Mouse (Mus musculus): ENCODE results near the gene Gm17334.

The Gm17334 gene

DNA sequence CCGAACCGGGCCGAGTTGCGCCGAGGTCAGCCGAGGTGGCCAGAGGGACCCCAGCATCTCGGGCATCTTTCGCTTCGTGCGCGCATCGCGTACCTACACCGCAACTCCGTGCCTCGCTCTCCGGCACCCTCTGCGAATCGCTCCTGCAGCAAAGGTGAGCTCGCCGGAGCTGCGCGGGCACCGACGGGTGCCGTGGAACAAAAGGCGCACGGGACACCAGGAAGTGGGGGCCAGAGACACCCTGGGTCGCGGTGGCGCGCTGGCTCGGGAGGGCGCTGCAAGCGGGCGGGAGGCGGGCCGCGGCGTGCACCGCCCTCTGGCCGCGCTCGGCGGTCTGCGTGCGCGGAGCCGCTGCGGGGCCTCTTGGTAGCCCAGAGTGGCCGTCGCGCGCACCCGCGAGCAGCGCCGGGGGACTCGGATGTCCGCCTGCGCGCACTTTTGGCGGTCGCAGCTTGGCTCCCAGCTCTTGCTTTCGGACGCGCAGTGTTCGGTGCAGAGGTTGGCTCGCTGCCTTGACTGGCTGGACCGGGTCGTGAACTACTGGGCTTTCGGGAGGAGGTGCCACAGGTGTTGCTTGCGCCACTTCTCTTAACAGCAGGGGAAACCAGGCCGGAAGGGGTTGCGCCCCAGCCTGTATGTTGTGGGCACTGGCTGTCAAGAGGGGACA lies 2.7 kb downstream of the Gm17334 start:
- DNase-seq: peak; percentile 88 to 94

GRCm38 (mm10) chr11:53769760-53770124 lies 3.2 kb downstream of the Gm17334 start, which contains the start of gene Irf1:
Gene Irf1, plus strand, starts transcription at chr11:53770014.
- DNase-seq: peak; percentile 98

- no peak for DNase-seq
Observed at GRCm38 (mm10) chr11:53769185-53769576, 3.8 kb downstream of the Gm17334 start.

- no peak for DNase-seq
Observed at GRCm38 (mm10) chr11:53768422-53769184, 4.4 kb downstream of the Gm17334 start.

DNA sequence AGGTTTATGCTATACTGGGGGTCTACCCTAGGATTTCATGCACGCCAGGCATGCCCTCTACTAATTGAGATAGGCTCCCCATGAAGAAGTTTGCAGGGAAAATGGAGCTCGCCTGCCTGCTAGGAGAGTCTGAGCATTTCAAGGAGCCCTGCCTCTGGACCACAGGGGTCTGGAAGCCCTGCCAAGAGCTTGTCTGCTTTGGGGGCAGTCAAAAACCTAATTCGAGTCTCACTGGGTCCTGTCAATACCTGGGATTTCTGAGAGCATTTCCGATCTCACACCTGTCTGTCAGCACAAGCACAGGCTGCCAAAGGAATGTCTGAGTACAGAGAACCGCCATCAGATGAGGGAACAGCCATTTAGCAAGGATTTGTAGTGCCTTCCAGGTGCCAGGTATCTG lies 8.4 kb downstream of the Gm17334 start:
- DNase-seq: peak in 1 of 2 experiments; percentile 20

- DNase-seq: peak; percentile 96 to 97
Observed at GRCm38 (mm10) chr11:53763496-53764140, 9.4 kb downstream of the Gm17334 start.

- peak; percentile 95 to 96 for DNase-seq
Observed at GRCm38 (mm10) chr11:53762827-53763495, 10.0 kb downstream of the Gm17334 start.

- DNase-seq: no peak
Observed at GRCm38 (mm10) chr11:53762426-53762825, 10.6 kb downstream of the Gm17334 start.

- DNase-seq: peak; percentile 89 to 94
Observed at GRCm38 (mm10) chr11:53761822-53762221, 11.2 kb downstream of the Gm17334 start.

- no peak for DNase-seq
Observed at GRCm38 (mm10) chr11:53761284-53761683, 11.7 kb downstream of the Gm17334 start.

- DNase-seq: no peak
Observed at GRCm38 (mm10) chr11:53759545-53760406, 13.2 kb downstream of the Gm17334 start.

- peak; percentile 59 for DNase-seq
Observed at GRCm38 (mm10) chr11:53758791-53759351, 14.1 kb downstream of the Gm17334 start.

GRCm38 (mm10) chr11:53758033-53758432 lies 15.0 kb downstream of the Gm17334 start:
- peak in 1 of 2 experiments; percentile 51 for DNase-seq

DNA sequence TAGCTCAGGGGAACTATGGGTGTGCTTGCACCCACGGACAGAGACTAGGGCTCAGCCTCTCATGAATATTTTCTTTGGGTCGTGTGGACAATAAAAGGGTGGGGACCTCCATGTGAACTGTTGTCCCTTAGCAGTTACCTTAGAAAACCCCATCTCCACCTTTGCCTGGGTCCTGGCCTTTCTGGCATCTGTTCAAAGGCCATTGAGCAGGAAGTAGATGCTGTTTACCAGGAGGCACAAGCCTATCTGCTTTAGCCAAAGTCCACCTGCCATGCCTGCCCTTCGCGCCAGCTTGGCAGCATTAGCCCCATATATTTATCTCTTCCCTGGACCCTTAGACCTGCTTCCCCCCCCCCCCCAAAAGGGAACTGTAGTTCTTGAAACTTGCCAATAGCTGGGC lies 15.4 kb downstream of the Gm17334 start:
- no peak for DNase-seq

DNA sequence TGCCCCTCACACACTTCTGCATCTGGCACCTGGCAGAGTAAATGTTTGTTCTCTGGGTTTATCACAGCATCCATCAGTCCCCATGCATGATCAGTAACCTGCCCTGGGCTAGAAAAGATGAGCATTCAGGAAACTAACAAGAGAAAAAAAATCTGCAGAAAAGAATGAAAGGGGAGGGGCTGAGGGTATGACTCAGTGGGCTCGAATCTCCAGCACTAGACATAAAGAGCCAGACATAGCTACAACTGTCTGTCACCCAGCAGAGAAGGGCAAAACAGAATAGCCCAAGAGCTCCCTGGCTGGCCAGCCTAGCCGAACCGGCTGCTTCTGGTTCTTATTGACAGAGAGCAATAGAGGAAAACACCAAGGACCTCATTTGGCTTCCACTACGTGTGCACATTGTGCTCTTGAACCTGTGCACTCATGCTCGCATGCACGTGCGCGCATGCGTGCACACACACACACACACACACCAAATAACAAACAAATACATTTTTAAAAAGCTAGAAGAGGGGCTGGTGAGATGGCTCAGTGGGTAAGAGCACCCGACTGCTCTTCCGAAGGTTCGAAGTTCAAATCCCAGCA lies 17.9 kb downstream of the Gm17334 start:
- DNase-seq: no peak

- DNase-seq: no peak
Observed at GRCm38 (mm10) chr11:53749716-53750352, 23.2 kb downstream of the Gm17334 start.

- no peak for DNase-seq
Observed at GRCm38 (mm10) chr11:53749306-53749705, 23.7 kb downstream of the Gm17334 start.

- DNase-seq: no peak
Observed at GRCm38 (mm10) chr11:53748614-53749013, 24.4 kb downstream of the Gm17334 start.

DNA sequence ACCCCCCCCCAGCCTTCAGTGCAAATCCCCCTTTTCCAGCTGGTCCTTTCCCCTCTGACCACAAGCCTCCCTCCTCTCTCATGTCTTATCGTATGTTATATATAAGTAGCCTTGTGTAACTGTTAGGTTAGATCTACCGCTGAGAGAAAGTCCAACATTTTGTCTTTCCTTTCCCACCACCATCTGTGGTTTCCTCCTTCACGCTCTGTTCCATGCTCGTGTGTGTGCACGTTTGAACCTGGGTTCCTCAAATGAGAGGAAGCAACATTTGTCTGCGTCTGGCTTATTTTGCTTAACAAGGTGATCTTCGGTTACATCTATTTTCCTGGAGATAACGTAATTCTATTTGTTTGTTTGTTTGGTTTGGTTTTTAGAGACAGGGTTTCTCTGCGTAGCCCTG lies 25.0 kb downstream of the Gm17334 start:
- no peak for DNase-seq

GRCm38 (mm10) chr11:53745260-53745659 lies 27.7 kb downstream of the Gm17334 start:
- no peak for DNase-seq

- peak; percentile 15 to 28 for DNase-seq
Observed at GRCm38 (mm10) chr11:53742353-53742752, 30.6 kb downstream of the Gm17334 start.

Measured in lung, postnatal 4 days (tissue).